Mouse (Mus musculus): ENCODE results near the gene Slc12a7.

Gene Slc12a7

GRCm38 (mm10) chr13:73732742-73733700 lies at the start of gene Slc12a7:
Gene Slc12a7 (plus strand): TSS chr13:73733094.
- peak; percentile 47 for DNase-seq

DNA sequence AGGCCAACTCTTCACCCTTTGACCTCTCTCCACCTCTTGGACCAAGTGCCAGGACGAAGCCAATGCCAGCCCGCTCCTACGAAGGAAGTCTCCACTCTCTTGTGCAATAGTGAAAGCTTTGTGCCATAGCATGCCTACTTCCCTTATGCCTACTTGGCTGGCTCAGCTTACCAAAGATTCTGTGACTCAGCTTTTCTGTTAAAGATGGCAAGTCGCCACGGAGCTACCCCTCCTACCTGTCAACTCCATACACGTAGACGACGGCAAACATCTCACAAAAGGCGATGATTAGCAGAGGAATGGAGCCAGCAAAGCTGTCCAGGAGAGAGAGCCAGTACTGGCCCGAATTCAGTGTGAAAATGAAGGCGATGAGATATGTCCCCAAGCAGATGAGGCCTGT lies 49.2 kb upstream of the Slc12a7 start:
- DNase-seq, result no peak

GRCm38 (mm10) chr13:73684412-73684811 lies 48.5 kb upstream of the Slc12a7 start:
- DNase-seq, result no peak

GRCm38 (mm10) chr13:73685502-73685901 lies 47.4 kb upstream of the Slc12a7 start:
- no peak for DNase-seq

DNA sequence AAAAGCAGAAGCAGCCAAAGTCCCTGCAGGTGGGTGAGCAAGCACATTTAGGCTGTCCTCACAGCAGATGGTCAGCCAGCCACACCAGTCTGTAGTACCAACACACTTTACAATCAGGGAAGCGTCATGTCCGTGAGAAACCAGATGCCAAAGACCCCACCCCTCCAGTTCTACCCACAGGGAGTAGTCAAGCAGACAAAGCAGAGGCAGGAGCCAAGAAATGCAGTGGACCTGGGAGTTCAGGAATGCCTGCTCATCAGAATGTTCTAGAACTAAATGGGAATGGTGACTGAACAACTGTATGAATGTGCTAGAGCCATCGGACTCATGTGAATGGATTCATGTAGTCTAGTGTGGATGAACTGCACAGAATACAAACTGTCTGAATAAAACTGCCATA lies 45.3 kb upstream of the Slc12a7 start:
- no peak for DNase-seq

- peak; percentile 77 for DNase-seq
Observed at GRCm38 (mm10) chr13:73688934-73689333, 44.0 kb upstream of the Slc12a7 start.

DNA sequence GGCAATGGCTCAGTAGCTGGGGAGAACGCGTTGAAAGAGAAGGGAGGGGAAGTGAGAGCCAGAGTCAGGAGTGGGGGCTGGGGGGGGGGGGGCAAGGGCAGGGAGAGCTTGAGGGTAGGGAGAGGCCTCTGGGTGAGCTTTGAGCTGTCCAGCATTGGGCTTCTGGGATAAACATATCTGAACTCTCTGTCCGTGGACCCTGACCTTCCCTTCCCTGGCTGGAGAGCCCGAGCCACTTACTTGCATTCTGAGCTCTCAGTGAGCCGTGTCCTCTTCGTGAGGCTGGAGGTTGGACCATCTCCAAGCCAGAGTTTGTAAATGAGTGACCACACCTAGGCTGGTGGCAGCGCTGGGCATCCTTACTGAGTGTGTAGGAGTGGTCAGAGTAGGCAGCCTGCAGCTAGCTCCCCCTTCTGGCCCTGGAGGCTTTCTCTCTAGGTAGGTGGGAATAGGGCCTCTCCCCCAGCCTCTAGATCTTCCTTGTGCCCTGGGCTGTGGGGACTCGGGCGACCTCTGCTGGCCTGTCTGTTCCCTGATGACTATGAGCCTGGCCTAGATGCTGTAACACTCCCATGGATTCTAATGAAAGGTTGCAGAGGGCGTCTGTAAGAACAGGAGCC lies 40.5 kb upstream of the Slc12a7 start:
- peak; percentile 91 for DNase-seq

GRCm38 (mm10) chr13:73693333-73693732 lies 39.6 kb upstream of the Slc12a7 start:
- DNase-seq, result no peak

DNA sequence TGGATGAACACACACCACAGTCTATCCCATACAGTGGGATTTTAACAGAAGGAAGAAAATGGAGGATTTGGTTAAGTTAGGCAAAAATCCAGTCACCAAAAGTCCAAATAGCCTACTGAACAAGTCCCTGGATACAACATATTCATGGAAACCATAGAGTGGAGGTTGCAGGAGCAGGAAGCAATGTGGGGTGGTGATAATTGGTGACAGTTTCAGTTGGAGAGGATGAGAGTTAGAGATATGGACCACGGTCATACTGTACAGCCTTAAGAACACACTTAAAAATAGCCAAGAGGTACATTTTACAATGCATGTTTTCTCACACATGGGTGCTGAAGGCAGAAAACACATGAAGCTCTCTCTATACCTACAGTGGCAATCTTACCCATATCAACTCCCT lies 37.9 kb upstream of the Slc12a7 start:
- no peak for DNase-seq

DNA sequence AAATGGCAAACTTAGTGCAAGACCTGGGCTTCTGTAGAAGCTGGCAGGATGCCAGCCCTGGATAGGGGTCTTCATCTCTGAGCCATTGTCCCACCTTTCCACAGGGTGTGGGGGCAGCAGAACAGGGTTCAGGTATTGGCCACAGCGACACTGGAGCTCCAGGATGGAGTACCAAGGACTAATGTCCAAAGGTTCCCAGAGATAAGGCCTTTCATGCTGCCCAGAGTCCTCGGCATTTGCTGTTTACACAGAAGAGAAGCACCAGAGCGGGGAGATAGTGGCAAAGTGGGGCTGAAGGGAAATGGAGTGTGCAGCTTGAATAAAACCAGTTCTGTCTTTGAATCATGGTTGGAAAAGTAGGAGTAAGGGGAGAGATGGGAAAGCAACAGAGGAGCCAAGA lies 36.4 kb upstream of the Slc12a7 start:
- DNase-seq, result no peak

GRCm38 (mm10) chr13:73699714-73700113 lies 33.2 kb upstream of the Slc12a7 start:
- DNase-seq, result no peak

DNA sequence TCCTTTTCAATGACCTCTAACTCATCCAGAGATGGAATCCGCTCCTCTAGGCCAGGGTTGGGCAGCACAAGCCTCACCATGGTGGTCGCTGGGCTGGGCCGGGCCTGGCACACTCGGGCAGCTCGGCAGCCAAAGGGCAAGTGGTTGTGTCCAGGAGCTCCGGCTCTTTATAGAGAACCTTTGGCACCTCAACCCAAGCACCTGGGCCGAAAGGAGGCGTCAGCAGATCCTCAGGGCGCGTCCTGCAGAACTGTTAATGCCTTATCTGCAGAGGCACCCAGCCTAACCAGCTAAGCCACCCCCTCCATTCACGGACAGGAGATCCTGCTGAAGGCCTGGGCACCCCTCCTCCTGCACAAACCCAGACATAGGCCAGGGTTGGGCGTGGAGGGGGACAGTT lies 32.3 kb upstream of the Slc12a7 start:
- DNase-seq, result no peak

DNA sequence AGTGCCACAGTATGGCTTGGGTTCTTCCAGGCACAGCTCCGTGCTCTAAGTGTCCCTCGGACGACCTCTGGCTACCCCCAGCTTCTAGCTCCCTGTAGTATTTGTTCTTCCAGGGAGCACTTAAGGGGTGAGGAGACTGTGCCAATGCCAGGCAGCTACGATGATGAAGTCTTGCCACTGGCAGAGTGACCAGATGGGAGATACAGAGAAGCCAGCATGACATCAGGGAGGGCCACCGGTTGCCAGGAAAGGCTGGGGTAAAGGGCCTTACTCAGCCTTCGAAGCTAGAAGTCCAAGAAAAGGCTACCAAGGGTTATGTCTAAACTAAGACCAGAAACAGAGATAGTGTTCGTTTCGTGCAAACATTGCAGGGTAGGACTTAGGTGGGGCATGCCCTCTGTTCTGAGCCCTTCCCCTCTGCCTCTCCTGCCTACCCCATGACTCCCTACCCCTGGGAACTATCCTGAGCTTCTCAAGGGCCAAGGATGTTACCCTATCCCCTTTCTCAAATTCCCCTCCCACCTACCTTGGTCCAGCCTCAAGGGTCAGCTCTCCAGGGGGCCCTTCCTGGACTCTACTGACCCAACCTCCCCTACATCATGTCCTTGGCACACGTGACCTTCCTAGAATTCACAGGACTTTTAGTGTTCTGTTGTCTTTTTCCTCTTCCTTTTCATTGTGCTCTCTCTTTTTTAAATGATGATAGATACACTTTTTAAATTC lies 31.6 kb upstream of the Slc12a7 start:
- no peak for DNase-seq

- peak; percentile 71 for DNase-seq
Observed at GRCm38 (mm10) chr13:73702776-73703175, 30.1 kb upstream of the Slc12a7 start.

DNA sequence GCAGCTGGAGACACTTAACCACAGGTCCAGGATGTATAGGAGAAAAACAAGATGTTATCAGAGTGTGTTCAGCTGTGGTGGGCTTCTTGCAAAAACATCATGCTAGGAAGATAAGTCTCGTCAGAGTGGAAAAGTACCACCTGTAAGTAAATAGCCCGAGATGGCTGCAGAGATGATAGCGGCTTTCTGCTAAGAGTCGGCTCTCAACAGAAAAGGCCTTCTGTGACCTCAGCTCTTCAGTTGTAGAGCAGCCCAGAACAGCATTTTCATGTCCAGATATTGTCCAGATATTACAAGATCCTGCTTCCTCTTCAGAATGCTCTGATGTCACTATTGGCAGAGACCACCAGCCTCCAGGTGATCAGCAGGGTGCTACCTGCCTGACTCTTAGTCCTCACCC lies 29.4 kb upstream of the Slc12a7 start:
- peak; percentile 68 for DNase-seq

DNA sequence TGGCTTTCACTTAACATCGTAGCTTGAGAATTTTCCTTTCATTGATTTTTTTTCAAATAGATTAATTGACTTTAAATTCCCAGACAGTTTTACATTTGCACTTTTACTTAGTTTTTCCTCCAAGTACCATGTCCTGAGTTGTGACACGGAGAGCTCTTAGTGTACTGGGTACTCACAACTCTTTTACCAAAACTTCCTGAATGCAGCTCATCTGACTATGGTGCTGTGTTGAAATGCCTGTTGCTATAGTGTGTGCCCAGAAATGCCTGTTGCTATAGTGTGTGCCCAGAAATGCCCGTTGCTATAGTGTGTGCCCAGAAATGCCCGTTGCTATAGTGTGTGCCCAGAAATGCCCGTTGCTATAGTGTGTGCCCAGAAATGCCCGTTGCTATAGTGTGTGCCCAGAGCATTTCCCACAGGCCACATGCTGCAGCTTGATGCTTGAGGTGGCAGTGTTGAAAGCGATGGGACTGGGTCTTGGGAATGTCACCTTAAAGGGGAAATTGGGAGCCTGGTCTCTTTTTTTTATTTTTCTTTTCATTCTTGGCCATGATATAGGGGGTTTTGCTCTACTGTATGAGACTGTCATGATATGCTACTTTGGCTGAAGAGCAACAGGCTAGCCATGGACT lies 28.1 kb upstream of the Slc12a7 start, which contains the start of gene Slc6a19:
TSS of gene Slc6a19 (minus strand) at position 172 of the 632 bp plus-strand sequence.
- DNase-seq, result no peak

DNA sequence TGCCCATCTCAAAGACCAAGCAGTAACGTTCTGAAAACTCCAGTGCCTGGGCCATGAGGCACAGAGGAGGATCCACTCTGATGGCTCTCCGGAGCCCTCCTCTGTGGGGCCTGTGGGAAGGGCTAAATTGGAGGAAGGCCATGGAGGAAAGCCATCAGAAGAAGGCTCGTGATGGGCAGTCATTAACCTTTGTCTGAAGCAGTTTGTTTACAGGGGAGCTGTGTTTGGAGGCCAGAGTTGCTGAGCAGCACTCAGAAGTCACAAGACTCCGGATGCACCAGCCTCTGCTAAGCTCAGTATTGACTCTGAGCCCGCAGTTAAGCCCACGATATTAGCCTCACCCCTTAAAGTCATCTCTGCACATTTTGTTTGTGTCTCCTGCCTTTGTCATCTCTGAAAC lies 23.4 kb upstream of the Slc12a7 start:
- DNase-seq, result no peak

GRCm38 (mm10) chr13:73711221-73711620 lies 21.7 kb upstream of the Slc12a7 start:
- DNase-seq, result no peak

- no peak for DNase-seq
Observed at GRCm38 (mm10) chr13:73711803-73712202, 21.1 kb upstream of the Slc12a7 start.

DNA sequence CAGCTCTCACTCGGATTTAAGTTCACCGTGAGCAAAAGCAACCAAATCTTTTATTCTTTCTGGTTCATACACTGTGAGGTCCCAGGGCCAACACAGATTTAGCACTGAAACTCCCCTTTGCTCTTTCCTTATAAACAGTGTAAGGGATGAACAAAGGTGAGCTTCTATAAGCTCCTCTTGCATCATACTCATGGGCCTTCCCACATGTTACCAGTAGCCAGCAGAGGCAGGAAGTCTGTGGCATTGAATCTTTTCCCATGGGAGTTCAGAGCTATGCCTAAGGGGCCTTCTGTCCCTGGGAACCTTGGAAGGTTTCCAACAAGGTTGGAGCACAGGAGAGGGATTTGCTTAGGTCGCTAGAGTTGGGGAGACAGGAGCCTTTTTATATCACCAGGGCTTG lies 20.7 kb upstream of the Slc12a7 start:
- DNase-seq, result no peak

DNA sequence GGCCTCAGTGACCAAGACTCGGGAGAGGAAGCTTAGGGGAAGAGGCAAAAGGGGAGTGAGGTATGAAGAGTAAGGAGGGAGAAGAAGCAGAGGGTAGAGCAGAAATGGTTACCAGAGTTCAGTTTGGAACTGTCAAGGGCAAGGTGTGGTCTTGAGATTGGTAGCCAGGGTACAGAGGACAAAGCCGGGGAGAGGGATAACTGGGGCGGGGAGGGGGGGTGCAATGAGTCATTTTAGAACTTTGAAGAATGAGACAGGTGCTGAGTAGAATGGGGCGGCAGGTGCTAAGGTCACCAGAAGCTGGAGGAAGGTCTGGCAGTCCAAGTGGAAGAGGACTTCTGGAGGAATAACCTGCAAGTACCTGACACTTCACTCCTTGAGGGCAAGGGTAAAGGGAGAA lies 19.7 kb upstream of the Slc12a7 start:
- DNase-seq, result no peak

DNA sequence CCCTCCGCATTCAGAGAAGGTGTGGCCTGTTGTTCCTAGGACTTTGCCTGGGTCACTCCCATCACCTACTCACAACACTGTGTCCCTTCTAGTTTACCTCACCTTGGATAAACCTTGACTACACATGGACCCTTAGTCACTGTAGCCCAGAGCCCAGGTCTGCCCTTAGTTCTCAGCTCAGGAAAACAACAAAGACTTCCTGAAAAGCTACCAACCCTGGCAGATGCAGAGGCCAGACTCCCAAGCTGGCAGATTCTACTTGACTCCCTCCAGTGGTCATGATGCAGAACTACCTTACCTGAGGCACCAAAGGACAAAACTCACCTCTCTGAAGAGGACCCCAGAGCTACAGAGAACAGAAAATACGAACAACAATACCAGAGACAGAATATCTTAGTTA lies 18.9 kb upstream of the Slc12a7 start:
- peak; percentile 67 for DNase-seq

- DNase-seq, result peak; percentile 85
Observed at GRCm38 (mm10) chr13:73718225-73718624, 14.7 kb upstream of the Slc12a7 start.

Data from thymus, postnatal 25 days (tissue).